Mouse (Mus musculus): Measurements from ENCODE around the gene Muc3.

Muc3 gene

GRCm38 (mm10) chr5:137149272-137149882 lies at the start of gene Muc3:
Gene Muc3, minus strand, starts transcription at chr5:137149322.
- peak; percentile 23 for DNase-seq (ENCODE audit: low read depth)

GRCm38 (mm10) chr5:137194488-137195120 lies 45.5 kb upstream of the Muc3 start:
- DNase-seq (ENCODE audit: low read depth) = no peak

DNA sequence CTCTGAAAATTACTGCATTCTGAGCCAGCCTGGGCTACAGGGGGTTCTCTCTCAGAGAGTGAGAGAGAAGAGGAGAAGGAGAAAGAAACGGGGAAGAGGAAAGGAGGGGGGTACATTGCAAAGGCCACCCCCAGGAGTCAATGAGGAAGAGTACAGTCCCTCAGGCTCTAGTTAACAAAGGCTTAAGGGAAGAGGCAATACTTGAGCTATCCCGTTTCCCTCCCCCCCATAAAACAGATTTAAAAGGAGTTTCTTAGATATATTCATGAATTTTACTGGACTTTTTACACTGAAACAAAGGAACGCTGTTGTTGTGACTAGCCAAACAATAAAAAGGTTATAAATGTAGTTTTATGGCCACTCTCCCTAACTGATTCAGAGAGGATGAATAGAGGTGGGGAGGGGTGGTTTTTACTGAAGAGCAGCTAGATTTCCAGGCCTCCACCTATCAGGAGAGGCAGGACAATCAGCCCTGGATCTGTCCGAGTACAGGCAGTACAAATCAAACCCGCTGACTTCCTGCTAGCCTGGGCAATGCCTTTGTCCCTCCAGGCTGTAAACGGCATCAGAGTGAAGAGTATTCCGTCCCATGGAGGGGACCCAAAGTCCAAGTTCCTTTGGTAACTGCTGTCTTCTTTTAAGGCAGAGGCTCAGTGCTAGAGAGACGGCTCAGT lies 44.3 kb upstream of the Muc3 start:
- no peak for DNase-seq (ENCODE audit: low read depth)

DNA sequence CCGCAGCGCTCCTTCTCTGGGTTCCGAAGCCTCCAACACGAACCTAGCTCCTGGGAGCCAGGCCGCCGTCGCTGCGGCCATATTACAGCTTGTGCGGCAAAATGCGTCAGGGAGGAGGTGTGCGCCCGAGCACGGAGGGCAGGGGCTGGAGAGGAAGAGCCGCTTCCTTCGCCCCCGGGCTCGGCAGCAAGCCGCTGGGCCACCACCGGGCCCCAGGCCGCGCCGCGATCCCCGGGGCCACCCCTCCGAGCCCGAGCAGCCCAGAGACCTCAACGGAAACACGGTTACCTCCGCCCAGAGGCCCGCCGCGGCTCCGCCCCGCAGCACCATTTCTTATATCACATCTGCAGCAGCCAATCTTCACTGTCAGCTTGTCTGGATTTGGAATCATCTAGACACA lies 40.2 kb upstream of the Muc3 start:
- DNase-seq (ENCODE audit: low read depth) = peak; percentile 61

DNA sequence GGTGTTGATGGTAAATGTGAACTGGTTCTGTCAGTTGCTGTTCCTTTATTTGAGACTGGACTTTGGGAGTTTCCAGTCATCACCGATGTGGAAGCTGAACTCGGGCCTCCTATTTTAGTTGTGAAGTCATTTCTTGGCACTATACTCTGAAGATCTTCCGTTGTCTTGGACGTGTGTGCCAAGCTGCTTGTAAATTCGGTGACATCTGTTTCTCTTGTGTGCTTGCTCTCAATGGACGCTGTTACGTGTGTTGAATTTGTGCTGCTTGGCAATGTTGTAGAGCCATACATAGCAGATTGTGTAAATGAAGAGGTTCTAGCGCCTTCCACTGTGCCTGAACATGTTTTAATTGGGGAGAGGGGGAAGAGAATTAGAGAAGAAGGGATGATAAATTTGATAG lies 36.2 kb upstream of the Muc3 start:
- no peak for DNase-seq (ENCODE audit: low read depth)

DNA sequence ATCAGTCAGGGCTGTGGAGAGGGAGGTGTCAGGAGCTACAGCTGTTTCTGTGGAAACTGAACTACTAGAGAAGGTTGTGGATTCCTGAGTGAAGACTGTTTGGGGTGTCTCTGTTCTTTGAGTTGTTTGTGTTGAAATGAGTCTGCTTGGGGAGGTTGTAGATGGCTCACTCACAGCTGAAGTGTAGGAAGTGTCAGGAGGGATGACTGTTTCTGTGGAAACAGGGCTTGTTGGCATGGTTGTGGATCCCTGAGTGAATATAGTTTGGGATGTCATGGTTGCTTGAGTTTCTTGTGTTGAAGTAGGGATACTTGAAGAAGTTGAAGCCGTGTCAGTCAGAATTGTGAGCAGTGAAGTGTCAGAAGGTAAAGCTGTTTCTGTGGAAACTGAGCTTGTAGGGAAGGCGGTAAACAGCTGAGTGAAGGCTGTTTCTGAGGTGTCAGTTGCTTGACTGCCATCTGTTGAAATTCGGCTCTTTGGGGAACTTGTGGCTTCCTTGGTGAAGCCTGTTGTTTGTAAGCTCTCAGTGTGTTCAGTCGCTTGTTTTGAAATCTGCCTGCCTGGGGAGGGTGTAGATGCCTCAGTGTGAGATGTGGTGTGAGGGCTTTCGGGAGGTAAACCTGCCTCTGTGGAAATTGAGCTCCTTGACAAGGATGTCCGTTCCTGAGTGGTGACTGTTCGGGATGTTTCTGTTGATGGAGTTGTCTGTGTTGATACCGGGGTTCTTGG lies 30.7 kb upstream of the Muc3 start:
- peak; percentile 9 for DNase-seq (ENCODE audit: low read depth)

GRCm38 (mm10) chr5:137173967-137174366 lies 24.8 kb upstream of the Muc3 start:
- no peak for DNase-seq (ENCODE audit: low read depth)

GRCm38 (mm10) chr5:137172591-137172990 lies 23.5 kb upstream of the Muc3 start:
- DNase-seq (ENCODE audit: low read depth) = no peak

DNA sequence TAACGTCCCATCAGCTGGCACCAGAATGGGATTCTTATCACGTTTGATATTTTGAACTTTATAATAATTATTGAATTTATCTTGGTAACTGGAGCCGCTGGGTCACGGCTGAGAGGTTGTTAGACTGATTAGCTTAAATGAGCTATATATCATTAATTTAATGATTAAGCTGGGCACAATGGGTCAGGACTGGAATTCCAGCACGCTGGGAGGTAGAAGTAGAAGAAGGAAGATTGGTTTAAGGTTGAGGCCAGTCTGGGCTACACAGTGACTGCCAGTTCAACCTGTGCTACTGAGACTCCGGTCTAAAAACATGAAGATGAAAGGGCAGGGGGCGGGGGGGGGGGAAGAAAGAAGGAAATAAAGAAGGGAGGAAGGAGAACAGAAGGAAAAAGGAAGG lies 22.4 kb upstream of the Muc3 start:
- no peak for DNase-seq (ENCODE audit: low read depth)

GRCm38 (mm10) chr5:137170836-137171380 lies 21.8 kb upstream of the Muc3 start:
- DNase-seq (ENCODE audit: low read depth) = no peak

GRCm38 (mm10) chr5:137167539-137167938 lies 18.4 kb upstream of the Muc3 start:
- DNase-seq (ENCODE audit: low read depth) = no peak

GRCm38 (mm10) chr5:137166012-137166411 lies 16.9 kb upstream of the Muc3 start:
- DNase-seq (ENCODE audit: low read depth) = no peak

DNA sequence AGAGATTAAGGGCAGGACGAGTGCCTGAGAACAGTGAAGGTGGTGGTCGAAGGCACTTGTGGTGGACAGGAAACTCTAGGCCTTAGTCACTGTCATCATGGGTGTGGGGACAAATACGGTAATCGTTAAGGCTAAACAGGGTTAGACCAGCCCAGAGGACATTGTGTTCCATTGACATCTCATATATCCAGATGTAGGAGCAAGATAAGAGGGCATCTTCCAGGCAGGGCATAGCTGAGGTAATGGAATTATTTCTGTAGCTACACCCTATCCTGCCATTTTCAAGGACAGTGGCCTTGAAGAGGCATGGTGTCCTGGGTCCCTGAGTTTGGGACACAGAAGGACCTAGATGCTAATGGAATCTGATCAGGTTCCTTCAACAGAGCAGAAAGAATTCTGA lies 12.7 kb upstream of the Muc3 start:
- DNase-seq (ENCODE audit: low read depth) = no peak

DNA sequence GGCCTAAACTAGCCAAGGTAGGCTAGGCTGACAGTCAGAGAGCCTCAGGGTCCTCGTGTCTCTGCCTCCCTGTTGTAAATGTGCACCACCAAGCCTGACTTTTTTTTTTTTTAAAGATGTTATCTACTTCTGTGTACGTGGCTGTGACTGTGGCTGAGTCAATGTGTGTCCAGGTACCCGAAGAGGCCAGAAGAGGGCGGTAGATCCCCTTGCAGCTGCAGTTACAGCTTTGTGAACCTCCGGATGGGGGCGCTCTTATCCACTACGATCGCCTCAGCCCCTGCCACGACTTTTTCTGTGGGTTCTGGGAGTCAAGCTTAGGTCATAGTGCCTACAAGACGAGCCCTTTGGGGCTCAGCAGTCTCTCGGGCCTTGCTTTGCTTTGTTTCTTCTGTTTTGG lies 10.3 kb upstream of the Muc3 start:
- DNase-seq (ENCODE audit: low read depth) = peak; percentile 88

DNA sequence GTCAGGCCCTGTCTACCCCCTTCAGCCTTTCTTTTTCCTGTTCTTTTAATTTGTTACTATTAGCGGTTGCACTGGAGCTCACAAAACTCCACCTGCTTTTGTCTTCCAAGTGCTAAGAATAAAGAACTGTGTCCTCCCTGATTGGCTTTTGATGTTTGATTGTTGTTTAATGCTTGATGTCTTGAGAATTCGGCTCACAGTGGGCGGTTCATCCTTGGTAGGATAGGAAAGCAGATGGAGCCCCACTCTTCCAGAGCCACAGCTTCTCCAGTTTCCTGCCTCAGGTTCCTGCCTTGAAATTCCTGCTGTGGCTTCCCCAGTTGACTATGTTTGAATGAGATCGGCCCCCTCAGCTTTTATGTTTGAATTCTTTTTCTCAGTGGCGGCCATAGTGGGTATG lies 4.2 kb upstream of the Muc3 start:
- no peak for DNase-seq (ENCODE audit: low read depth)

DNA sequence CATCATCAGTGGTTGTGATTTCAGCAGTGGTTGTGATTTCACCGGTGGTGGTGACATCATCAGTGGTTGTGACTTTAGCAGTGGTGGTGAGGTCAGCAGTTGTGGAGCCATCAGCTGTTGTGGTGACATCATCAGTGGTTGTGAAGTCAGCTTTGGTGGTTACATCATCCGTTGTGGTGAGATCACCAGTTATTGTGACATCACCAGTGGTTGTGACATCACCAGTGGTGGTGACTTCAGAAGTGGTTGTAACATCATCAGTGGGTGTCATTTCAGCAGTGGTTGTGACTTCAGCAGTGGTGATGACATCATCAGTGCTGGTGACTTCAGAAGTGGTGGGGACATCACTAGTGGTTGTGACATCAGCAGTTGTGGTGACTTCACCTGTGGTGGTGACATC lies 3.5 kb upstream of the Muc3 start:
- peak; percentile 50 for DNase-seq (ENCODE audit: low read depth)

- DNase-seq (ENCODE audit: low read depth) = no peak
Observed at GRCm38 (mm10) chr5:137140836-137141235, 8.3 kb downstream of the Muc3 start.

DNA sequence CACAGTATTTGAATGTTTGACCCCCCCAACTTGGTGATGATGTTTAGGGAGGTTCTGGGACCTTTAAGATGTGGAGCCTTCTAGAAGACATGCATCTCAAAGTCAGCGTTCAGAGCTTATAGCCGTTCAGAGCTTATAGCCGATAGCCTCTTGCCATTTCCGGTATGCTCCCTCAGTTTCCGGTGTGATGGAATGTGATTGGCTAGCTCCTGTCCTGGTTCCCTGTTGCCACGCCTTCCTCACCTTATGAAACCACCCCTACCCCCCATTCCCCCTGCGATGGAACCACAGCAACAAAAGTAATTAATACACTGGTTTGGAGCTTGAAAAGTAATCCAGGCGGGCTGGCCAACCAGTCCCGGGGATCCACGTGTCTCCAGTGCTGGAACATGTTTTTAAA lies 10.1 kb downstream of the Muc3 start:
- DNase-seq (ENCODE audit: low read depth) = no peak

DNA sequence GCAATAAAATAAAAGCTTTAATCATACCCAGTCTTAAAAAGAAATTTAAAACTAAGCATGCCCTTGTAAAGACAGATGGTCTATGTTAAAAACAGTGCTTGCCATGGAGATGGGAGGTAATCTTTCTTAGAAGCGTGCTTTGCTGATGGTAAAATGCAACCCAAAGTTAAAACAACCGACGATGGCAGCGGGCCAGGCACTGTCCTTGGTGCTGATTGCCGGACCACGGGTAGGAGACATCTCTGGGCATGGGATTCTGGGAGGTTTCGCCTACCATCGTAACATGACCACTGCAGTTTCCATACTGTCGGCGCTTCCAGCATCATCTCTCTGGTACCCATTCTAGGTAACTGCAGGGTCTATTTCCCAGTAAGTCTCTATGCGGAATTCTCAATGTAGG lies 14.2 kb downstream of the Muc3 start:
- DNase-seq (ENCODE audit: low read depth) = no peak

- DNase-seq (ENCODE audit: low read depth) = peak; percentile 78
Observed at GRCm38 (mm10) chr5:137131490-137131889, 17.6 kb downstream of the Muc3 start.

DNA sequence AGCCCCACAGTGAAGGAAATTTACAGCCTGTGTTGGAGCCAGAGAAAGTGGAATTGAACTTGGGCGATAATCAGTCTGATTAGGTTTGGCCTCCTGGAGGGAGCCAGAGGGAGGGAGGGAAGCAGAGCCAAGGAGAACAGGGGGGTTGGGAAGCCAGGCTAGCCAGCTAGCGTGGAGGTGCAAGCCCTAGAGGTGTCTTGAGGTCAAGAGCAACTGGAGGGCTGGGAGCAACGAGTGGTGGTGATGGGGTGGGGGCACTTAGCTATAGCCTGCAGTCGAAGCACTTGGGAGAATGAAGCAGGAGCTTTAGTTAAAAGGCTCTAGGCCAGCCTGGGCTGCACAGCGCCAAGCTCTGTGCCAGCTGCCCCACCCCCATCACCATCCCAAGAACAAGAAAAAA lies 19.8 kb downstream of the Muc3 start:
- DNase-seq (ENCODE audit: low read depth) = no peak

- DNase-seq (ENCODE audit: low read depth) = no peak
Observed at GRCm38 (mm10) chr5:137123516-137123915, 25.6 kb downstream of the Muc3 start.

All from naive thymus-derived CD4-positive, alpha-beta T cell, adult 2 months (primary cell).